Mouse (Mus musculus) hindbrain, embryonic 16.5 days (tissue): ENCODE data around the gene Lhfpl2. TPM values are rescaled to one million over a fixed set of nuclear protein-coding genes. Genes with fewer than 3 reads are reported as not detected.

Experiments used
- ATAC-seq: fragments of 200-750 bp; cut with Nextera tagmentation; 2 replicates; pipeline ENCODE4 v1.8.0; 2017; ENCODE audit warnings: moderate TSS enrichment, moderate library complexity
- H3K27ac ChIP-seq: fragments of 300-500 bp; sonication (generic); 2 replicates; pipeline ENCODE4 v1.5.1; 2014; ENCODE audit warnings: low read depth, mild to moderate bottlenecking, control low read depth, low read length, moderate library complexity
- H3K27me3 ChIP-seq: fragments of 300-500 bp; sonication (generic); replicated peaks from 2 replicates; pipeline ENCODE4 v1.6.1; 2014; ENCODE audit warnings: low read length; ENCODE audit not compliant: control insufficient read depth, insufficient read depth
- H3K36me3 ChIP-seq: fragments of 300-500 bp; sonication (generic); 2 replicates; pipeline ENCODE4 v1.6.1; 2014; ENCODE audit warnings: mild to moderate bottlenecking, low read length, moderate library complexity, mixed read lengths; ENCODE audit not compliant: control insufficient read depth, insufficient read depth
- H3K4me1 ChIP-seq: fragments of 300-500 bp; sonication (generic); 2 replicates; pipeline ENCODE4 v1.6.1; 2014; ENCODE audit warnings: low read depth, low read length; ENCODE audit not compliant: control insufficient read depth, insufficient read depth
- H3K4me2 ChIP-seq: fragments of 300-500 bp; sonication (generic); 2 replicates; pipeline ENCODE4 v1.6.1; 2014; ENCODE audit warnings: mild to moderate bottlenecking, low read length, control low read depth, moderate library complexity
- H3K4me3 ChIP-seq: fragments of 300-500 bp; sonication (generic); 2 replicates; pipeline ENCODE4 v1.5.1; 2014; ENCODE audit warnings: mild to moderate bottlenecking, low read length, control low read depth, moderate library complexity
- H3K9ac ChIP-seq: fragments of 300-500 bp; sonication (generic); 2 replicates; pipeline ENCODE4 v1.6.1; 2014; ENCODE audit warnings: low read depth, mild to moderate bottlenecking, control low read depth, low read length, moderate library complexity
- H3K9me3 ChIP-seq: fragments of 300-500 bp; sonication (generic); 2 replicates; pipeline ENCODE4 v1.6.1; 2014; ENCODE audit warnings: mild to moderate bottlenecking, low read length, moderate library complexity; ENCODE audit not compliant: control insufficient read depth
- WGBS: fragments of 180-500 bp; shearing (Covaris S2); extraction: QIAGEN DNeasy Blood & Tissue Kit; methylation state at CpG from one replicate; pipeline ENCODE4 v1.1.7; 2014; 5-methylcytosine and 5-hydroxymethylcytosine counted together
- polyA plus RNA-seq: library from polyadenylated mRNA; unstranded; fragments of >200 nt; fragmentation: Nextera tagmentation; extraction: Ambion mirVana; gene quantifications from 2 replicates; pipeline ENCODE4 v1.2.1, GENCODE M21; 2015

The Lhfpl2 gene
- polyA plus RNA-seq, 1 experiment from 2014 or later, result 21.0 TPM

- H3K9me3 ChIP-seq, result no peaks in the 10 kb centered on the region
- H3K4me3 ChIP-seq, result no peak overlapping the region
- 74% methylated on average over 10 of the region's 10 CpGs for whole genome bisulfite sequencing
- H3K27ac ChIP-seq, result no peak overlapping the region
- H3K4me2 ChIP-seq, result no peak overlapping the region
- no peaks in the 10 kb centered on the region for H3K27me3 ChIP-seq
- H3K4me1 ChIP-seq, result peaks cover 8% of the 10 kb centered on the region
- H3K36me3 ChIP-seq, result no peaks in the 10 kb centered on the region
- H3K9ac ChIP-seq, result no peak overlapping the region
- no peak for ATAC-seq
Measured at GRCm38 (mm10) chr13:94101020-94101571, 43.5 kb downstream of the Lhfpl2 start.

DNA sequence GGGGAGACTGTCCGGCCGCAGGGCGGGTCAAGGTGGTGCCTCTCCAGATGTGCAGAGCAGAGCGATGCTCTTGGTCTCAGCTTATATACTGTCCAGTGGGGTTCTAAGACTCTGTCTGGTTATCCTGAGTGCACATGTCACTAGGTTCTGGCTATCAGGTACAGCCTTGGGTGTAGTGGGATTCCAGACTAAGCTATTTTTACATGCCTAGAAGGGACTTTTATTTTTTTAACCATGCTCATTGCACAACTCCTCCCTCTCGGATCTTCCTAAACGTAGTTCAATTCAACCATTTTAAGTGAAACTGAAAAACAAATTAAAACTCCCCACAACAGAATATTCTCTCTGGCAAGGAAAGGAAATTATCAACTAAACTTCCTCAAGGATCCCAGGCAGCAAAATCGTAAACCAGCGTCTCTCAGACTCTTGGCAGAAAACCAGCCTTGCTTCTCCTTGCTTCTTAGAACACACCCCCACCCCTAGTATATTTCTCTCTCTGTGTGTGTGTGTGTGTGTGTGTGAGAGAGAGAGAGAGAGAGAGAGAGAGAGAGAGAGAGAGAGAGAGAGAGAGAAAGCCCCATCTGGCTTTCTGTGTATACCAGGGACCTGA lies 47.4 kb downstream of the Lhfpl2 start:
- H3K4me2 ChIP-seq, result no peak overlapping the region
- no peak for ATAC-seq
- no peak overlapping the region for H3K27ac ChIP-seq
- no peaks in the 10 kb centered on the region for H3K9me3 ChIP-seq
- no peak overlapping the region for H3K9ac ChIP-seq
- H3K4me3 ChIP-seq, result no peak overlapping the region
- H3K36me3 ChIP-seq, result no peaks in the 10 kb centered on the region
- H3K4me1 ChIP-seq, result no peaks in the 10 kb centered on the region
- 78% methylated on average over 8 of the region's 8 CpGs for WGBS
- no peaks in the 10 kb centered on the region for H3K27me3 ChIP-seq

DNA sequence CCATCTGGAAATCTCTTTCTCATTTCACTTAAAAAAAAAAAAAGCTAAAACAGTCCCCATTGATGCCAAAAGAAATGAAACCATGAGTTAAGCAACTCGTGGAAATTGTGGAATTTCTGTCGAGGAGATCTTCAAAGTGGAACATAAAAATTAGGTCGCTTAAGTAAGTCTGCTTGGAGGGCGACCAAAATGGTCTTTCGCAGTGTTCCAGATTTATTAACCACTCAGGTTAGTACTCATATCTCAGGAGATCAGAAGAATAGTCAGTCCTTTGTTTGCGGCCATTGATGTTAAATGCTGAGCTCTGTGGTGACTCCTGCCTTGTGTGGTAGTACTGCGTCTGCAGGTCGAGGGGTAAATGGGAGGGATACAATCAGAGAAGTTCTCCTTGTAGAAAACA lies 48.8 kb downstream of the Lhfpl2 start:
- Histone ChIP-seq H3K9ac (no peak overlapping the region), H3K9me3 (0 out of 2 replicates have a peak, but pooled peaks cover 2% of the 10 kb centered on the region), H3K4me2 (no peak overlapping the region), H3K4me3 (no peak overlapping the region), H3K36me3 (no peaks in the 10 kb centered on the region), H3K4me1 (no peaks in the 10 kb centered on the region), H3K27me3 (no peaks in the 10 kb centered on the region), H3K27ac (no peak overlapping the region)
- 94% methylated on average over 8 of the region's 8 CpGs for WGBS
- ATAC-seq, result no peak

- Histone ChIP-seq H3K4me1 (no peaks in the 10 kb centered on the region), H3K27me3 (no peaks in the 10 kb centered on the region), H3K9ac (no peak overlapping the region), H3K9me3 (peaks cover 3% of the 10 kb centered on the region; the same call in 1 of the 2 replicates), H3K4me2 (no peak overlapping the region), H3K27ac (no peak overlapping the region), H3K4me3 (no peak overlapping the region), H3K36me3 (no peaks in the 10 kb centered on the region)
- 87% methylated on average over 7 of the region's 7 CpGs for WGBS
- no peak for ATAC-seq
Measured at GRCm38 (mm10) chr13:94106983-94107382, 49.4 kb downstream of the Lhfpl2 start.

DNA sequence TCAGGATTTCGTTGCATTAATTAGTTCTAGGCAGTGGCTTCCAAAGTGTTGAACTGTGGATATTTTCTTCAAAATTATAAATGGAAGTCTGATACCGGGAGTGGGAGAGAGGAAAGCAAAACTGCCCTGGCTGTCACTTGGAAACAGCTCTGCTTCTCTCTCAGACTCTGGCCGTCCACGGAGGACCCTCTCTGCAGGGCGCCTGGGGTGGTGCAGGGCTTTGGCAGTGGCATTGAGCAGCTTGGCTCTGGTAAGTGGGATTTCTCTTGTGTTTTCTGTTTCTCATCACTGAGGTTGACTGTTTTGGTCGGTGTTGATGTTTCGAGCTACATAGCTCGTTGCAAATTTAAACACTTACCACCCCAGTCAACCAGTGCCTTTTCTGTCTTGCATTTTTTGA lies 53.0 kb downstream of the Lhfpl2 start:
- H3K36me3 ChIP-seq, result no peaks in the 10 kb centered on the region
- H3K4me3 ChIP-seq, result no peak overlapping the region
- no peak overlapping the region for H3K27ac ChIP-seq
- ATAC-seq, result no peak
- H3K4me1 ChIP-seq, result no peaks in the 10 kb centered on the region
- peaks cover 3% of the 10 kb centered on the region; the same call in 1 of the 2 replicates for H3K9me3 ChIP-seq
- no peaks in the 10 kb centered on the region for H3K27me3 ChIP-seq
- H3K4me2 ChIP-seq, result no peak overlapping the region
- 77% methylated on average over 8 of the region's 8 CpGs for WGBS
- no peak overlapping the region for H3K9ac ChIP-seq

GRCm38 (mm10) chr13:94115476-94115875 lies 57.9 kb downstream of the Lhfpl2 start:
- Histone ChIP-seq H3K4me2 (no peak overlapping the region), H3K9ac (no peak overlapping the region), H3K9me3 (peaks cover 3% of the 10 kb centered on the region; the same call in 1 of the 2 replicates), H3K27me3 (no peaks in the 10 kb centered on the region), H3K4me3 (no peak overlapping the region), H3K4me1 (no peaks in the 10 kb centered on the region), H3K36me3 (no peaks in the 10 kb centered on the region), H3K27ac (no peak overlapping the region)
- no peak for ATAC-seq
- WGBS, result 58% methylated on average over 4 of the region's 4 CpGs

- Histone ChIP-seq H3K9me3 (no peaks in the 10 kb centered on the region; the same call in 1 of the 2 replicates), H3K36me3 (no peaks in the 10 kb centered on the region), H3K4me2 (no peak overlapping the region), H3K9ac (no peak overlapping the region), H3K4me1 (no peaks in the 10 kb centered on the region), H3K27ac (no peak overlapping the region), H3K27me3 (no peaks in the 10 kb centered on the region), H3K4me3 (no peak overlapping the region)
- WGBS, result 60% methylated on average over 13 of the region's 13 CpGs
- ATAC-seq, result no peak; the same call in 1 of the 2 replicates
Measured at GRCm38 (mm10) chr13:94116705-94117410, 59.3 kb downstream of the Lhfpl2 start.

DNA sequence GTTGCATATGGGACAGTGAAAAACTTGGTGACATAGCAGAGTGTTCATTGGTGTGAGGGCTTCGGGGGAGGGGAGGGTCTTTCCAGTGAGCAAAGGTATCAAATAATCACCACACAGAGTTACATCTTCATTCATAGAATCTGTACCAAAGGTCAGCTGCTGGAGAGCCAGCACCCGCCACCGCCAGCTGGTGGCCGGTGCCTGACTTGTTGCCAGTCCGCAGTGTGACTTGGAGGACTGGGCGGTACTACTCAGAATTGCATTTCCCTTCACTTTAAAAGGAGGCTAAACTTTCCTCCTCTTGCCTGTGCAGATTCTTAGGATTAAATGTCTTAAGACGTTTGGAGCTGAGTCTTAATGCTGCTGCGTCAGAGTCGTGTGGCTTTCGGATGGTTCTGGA lies 59.9 kb downstream of the Lhfpl2 start:
- H3K4me1 ChIP-seq, result no peaks in the 10 kb centered on the region
- no peak overlapping the region for H3K4me2 ChIP-seq
- 92% methylated on average over 10 of the region's 10 CpGs for WGBS
- no peaks in the 10 kb centered on the region for H3K27me3 ChIP-seq
- no peak overlapping the region for H3K4me3 ChIP-seq
- no peak overlapping the region for H3K27ac ChIP-seq
- ATAC-seq, result no peak
- no peak overlapping the region for H3K9ac ChIP-seq
- no peaks in the 10 kb centered on the region for H3K9me3 ChIP-seq
- no peaks in the 10 kb centered on the region for H3K36me3 ChIP-seq

- no peaks in the 10 kb centered on the region for H3K4me1 ChIP-seq
- no peaks in the 10 kb centered on the region for H3K27me3 ChIP-seq
- no peak overlapping the region for H3K4me3 ChIP-seq
- no peaks in the 10 kb centered on the region for H3K36me3 ChIP-seq
- ATAC-seq, result no peak
- 93% methylated on average over 1 of the region's 1 CpGs for WGBS
- H3K4me2 ChIP-seq, result no peak overlapping the region
- H3K9me3 ChIP-seq, result no peaks in the 10 kb centered on the region
- H3K27ac ChIP-seq, result no peak overlapping the region
- H3K9ac ChIP-seq, result no peak overlapping the region
Measured at GRCm38 (mm10) chr13:94118091-94118490, 60.5 kb downstream of the Lhfpl2 start.
